Mouse (Mus musculus) urinary bladder, postnatal 4 days (tissue): Measurements from ENCODE around the gene Tead4.
A peak's percentile ranks its signal among the peaks of the same experiment; 100 is the strongest.

Source experiments
- DNase-seq, 2 experiments: peaks; one replicate each; pipeline ENCODE4 v3.0.0; 2021 to 2022; ENCODE audit warnings: low spot score in 2 of 2

Tead4 gene

DNA sequence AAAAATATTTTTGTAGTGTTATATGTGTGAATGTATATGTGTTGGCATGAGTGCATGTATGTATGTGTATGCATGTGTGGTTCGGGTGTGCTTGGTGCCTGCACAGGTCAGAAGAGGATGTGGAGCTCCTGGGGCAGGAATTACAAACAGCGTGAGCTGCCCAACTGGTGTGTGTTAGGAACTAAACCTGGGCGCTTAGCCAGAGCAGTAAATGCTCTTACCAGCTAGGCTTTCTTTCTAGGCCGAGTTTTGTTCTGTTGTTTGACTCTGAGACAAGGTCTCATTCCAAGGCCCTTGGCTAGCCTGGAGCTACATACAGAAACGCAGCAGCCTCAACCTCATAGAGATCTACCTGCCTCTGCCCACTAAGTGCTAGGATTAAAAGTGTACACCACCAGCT is 9.3 kb downstream of the Tead4 start:
- DNase-seq, result no peak

DNA sequence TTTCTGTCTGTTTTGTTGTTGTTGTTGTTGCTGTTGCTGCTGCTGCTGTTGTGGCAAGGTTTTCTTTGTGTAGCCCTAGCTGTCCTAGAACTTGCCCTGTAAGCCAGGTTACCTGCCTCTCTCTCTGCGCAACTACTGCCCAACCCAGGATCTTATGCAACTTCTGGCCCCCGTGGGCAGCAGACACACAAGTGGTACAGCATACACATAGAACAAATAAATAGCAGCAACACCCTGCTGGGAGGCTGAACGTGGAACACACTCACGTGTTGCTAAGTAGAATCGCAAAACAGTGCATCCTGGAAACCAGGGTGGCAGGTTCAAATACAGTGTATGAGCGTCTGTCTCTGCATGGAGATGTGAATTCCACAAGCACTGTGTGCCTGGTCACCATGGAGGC is 11.9 kb downstream of the Tead4 start:
- DNase-seq, result no peak

GRCm38 (mm10) chr6:128285792-128286430 is 14.7 kb downstream of the Tead4 start:
- DNase-seq, result peak; percentile 31 to 70

DNA sequence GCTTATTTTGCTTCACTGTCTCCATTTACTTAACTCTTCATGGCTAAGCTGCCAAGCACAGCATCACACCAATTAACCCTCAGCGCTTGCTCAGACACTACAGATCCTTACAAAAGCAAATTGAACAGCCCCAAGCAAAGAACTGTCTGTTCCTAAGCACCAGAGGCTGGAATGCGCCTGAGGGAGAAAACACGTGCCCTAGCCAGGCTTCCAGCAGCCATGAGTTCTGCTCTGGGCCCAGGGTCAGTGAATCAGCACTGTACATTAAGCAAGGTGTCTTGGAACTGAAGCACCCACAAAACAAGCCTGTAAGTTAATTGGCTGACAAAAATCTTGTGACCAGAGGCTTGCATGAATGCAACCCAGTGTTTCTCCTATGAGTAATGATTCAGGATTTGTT is 18.5 kb downstream of the Tead4 start:
- DNase-seq, result no peak

DNA sequence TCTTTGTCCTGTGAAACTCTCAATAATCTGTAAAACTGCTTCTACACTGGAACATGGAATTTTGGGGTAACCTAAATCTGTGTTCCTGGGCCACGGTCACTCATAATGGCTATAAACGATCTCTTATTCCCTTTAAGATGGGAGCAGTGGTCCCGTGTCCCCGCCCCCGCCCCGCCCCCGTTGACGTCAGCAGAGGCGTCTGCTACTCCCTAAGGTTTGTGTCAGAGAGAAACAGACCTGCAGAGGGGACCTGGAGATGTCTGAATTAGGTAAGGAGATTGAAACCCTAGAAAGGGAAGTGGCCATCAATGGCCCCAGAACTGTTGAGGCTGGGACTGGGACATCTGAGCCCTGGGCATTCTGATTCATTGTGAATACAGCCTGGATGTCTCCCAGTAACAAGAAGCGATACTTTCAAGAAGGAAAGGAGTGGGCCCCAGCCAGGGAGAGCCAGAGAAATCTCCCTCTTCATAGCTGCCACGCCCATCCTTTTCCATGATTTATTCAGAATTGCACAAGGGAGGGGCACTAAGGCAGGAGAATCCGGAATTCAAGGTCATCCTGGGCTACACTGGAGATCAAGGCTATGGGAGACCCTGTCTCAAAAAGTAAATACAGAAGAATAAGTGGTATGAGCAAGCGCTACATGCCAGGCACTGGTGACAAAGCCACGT is 20.0 kb downstream of the Tead4 start:
- no peak for DNase-seq

DNA sequence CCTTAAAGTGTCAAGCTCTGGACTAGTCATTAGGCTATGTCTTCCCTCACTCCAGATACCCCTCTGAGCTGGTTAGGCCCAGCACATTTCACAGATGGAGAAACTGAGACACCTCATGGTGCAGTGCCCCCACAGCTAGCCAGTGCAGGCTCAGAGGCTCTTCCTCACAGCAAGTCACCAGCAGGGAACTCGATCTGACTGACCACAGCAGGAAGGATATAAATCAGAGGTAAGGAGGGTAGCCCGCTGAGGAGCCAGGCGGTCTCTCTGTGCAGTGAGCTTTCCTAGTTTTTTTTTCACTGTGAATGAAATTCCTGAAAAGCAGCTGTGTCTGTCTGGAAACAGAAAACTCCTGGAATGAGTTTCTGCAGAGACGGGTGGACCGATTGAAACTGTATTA is 21.0 kb downstream of the Tead4 start:
- no peak for DNase-seq

DNA sequence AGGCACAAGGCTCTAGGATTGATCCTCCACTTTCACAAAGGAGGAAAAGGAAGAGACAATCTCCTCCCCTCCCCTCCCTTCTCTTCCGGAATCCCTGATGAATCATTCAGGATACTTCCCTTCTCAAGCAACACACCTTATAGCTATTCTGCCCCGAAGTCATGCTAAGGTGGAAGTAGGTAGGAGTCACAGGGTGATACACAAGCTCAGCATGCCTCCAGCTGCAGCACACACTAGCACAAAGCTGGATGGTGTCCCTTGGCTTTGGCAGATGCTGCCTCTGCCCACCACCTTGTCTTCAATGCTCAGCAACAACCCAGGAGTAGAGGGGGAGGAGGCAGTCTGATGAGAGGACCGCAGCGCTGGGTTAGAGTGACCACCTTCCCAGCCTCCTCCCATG is 21.5 kb downstream of the Tead4 start:
- DNase-seq, result no peak

GRCm38 (mm10) chr6:128277132-128278085 is 23.2 kb downstream of the Tead4 start:
- DNase-seq, result no peak

DNA sequence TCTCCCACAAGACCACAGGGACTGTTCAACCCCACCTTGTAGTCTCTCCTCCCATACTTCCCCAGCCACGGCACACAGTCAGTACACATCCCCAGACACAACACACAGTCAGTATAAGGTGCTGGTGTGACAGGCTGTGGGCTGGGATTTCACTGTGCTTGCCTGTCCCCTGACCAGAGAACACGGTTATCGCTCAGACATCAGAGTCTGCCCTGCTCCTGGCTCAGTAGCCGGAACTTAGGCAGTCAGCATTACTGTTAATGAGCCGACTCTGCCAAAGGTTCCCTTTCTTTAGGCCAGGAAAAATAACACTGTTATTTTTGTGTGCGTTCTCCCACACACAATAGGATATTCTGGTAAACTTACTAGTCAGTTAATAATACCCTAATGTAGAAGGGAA is 24.3 kb downstream of the Tead4 start:
- no peak for DNase-seq

DNA sequence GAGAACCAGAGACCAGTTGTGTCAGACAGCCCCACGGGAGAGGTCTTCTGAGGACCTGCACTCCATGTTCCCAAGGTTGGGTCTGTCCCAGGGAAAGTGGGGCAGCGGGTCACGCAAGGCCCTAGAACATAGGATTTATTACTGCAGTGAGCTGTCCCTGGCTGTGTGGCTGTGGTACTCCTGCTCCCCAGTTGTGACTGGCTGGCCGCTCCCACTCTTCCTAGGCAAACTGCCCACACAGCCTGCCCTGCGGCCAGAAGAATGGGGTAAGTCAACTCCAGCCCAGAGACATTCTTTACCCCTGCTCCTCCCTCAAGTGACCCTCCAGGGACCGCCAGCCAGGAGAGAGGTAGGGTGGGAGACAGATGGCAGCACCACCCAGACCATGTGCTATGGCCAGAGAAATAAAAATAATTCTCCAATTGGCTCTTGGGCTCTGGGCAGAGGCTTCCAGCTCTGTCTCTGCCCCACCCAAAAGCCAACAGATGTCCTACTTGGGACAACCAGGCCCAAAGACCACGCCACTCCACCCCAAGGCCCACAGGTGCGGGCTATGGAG is 25.0 kb downstream of the Tead4 start:
- no peak for DNase-seq

GRCm38 (mm10) chr6:128273507-128273906 is 27.1 kb downstream of the Tead4 start:
- no peak for DNase-seq

GRCm38 (mm10) chr6:128272754-128273153 is 27.9 kb downstream of the Tead4 start:
- no peak for DNase-seq

DNA sequence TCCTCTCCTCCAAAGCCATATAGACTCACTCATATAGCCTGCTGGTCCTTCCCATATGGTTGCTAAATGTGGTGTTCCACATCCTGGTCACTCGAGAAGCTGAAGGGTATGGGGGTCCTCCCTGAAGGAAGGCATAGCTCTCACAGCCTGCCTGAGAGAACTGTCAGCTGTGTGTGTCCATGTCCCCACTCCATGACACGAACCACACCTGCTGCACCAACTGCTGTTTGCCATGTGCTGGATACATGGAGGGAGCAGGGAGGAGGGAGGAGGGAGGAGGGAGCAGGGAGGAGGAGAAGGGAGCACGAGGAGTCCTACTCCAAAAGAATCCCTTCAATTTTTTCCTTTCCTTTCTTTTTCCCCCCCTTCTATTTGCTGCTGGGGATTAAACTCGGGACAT is 30.8 kb downstream of the Tead4 start:
- no peak for DNase-seq

DNA sequence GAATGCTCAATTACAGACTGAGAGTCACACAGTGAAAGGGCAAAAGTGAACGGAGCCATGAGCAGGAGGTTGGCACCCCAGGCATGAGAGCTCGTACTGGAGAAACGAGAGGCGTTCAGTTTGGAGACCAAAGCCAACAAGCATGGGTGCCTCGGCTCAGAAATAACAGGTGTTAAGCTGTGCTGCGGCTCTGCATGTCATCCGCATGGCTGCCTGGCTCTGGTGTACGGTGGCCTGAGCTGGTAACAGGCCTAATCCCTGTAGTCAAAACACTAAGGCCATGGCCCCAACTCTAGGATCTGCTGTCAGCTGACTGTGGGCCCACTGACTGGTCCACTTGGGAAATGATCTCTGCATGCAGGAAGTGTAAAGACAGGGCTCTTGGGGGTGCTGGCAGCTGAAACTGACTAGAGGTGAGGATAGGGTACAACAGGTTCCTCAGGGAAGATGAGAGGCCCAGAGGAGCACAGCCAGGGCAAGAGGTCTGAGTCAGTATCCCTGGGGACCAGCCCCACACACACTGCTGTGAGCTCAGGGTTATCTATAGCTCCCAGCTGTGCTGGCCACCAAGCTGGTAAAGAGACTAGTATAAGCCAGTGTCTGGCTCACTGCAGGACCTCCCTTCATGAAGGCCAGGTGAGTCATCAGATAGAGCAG is 35.6 kb downstream of the Tead4 start:
- DNase-seq, result no peak

DNA sequence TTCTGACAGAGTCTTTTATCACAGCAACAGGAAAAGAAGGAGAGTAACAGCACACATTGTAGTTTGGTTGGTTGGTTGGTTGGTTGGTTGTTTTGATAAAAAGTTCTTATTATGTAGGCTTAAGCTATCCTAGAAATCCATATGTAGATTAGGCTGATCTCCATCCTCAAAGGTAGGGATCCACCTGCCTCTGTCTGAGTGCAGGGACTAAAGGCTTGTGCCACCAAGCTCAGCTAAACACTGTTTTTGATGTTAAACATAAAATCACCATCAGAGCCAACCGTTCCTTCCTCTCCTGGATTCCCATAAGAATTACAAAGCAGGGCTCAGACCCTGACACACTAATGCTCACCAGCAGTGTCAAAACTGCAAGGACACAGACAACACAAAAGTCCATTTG is 39.1 kb downstream of the Tead4 start:
- DNase-seq, result no peak

GRCm38 (mm10) chr6:128259252-128259651 is 41.4 kb downstream of the Tead4 start:
- DNase-seq, result no peak

- DNase-seq, result no peak
These were observed 44.7 kb downstream of the Tead4 start for GRCm38 (mm10) chr6:128255941-128256340.

DNA sequence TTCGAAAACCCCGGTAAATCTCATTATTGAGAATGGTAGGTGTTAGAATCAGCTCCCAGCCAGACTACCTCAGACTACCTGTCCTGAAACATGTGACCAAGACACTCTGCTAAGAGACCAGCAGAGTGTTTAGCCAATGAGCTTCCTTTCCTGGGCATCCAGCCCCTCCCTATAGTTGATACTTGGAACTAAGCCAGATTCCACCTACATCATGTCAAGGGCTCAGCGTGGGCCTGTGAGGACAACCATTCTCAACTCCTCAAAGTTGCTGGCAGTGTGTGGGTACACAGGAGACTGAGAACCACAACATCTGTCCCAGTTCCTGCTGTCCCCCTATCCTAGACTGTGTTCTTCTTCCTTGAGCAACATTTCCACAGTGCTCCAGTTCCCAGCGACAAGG is 45.3 kb downstream of the Tead4 start:
- no peak for DNase-seq

GRCm38 (mm10) chr6:128254551-128254950 is 46.1 kb downstream of the Tead4 start:
- DNase-seq, result no peak

- DNase-seq, result no peak
These were observed 47.5 kb downstream of the Tead4 start for GRCm38 (mm10) chr6:128253111-128253510.

DNA sequence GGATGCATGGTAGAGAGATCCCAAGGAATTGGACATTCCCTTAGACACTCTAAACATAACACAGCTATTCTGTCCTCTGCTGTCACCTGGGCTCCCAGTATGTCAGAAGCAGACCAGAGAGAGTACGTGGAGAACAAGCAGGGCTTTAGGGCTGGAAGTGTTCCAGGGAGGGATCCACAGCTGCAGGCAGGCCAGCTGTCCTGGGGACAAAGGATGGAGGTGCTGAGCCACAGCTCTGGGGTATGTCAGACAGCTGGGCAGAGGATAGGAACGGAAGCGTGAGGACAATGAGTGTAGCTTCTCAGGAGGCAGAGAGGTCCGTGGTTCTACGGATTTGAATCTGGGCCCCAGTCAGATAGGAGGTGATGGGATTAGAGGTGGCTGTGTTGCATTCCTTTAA is 50.0 kb downstream of the Tead4 start:
- DNase-seq, result no peak
